Mouse (Mus musculus) spleen, postnatal 36 days (tissue): ENCODE results near the gene Dlx5.

ENCODE experiments used
- DNase-seq, 2 experiments: peaks; one replicate each; pipeline ENCODE4 v3.0.0; 2022; ENCODE audit warnings: low spot score in 2 of 2, mixed read lengths in 1 of 2

Dlx5 gene

GRCm38 (mm10) chr6:6876231-6876630, 5.7 kb downstream of the Dlx5 start:
- DNase-seq: no peak

GRCm38 (mm10) chr6:6875676-6876075, 6.2 kb downstream of the Dlx5 start:
- DNase-seq: no peak

- DNase-seq: no peak
These were observed 6.7 kb downstream of the Dlx5 start for GRCm38 (mm10) chr6:6875136-6875535.

- no peak for DNase-seq
These were observed 7.7 kb downstream of the Dlx5 start for GRCm38 (mm10) chr6:6874073-6874771.

GRCm38 (mm10) chr6:6873476-6874072, 8.3 kb downstream of the Dlx5 start:
- no peak for DNase-seq

GRCm38 (mm10) chr6:6872873-6873272, 9.0 kb downstream of the Dlx5 start:
- DNase-seq: no peak

GRCm38 (mm10) chr6:6871692-6872091, 10.2 kb downstream of the Dlx5 start:
- no peak for DNase-seq

GRCm38 (mm10) chr6:6870876-6871420, 10.9 kb downstream of the Dlx5 start:
- no peak for DNase-seq

- no peak for DNase-seq
These were observed 11.7 kb downstream of the Dlx5 start for GRCm38 (mm10) chr6:6869961-6870800.

GRCm38 (mm10) chr6:6869041-6869685, 12.7 kb downstream of the Dlx5 start:
- DNase-seq: no peak

GRCm38 (mm10) chr6:6867031-6867430, 14.9 kb downstream of the Dlx5 start:
- DNase-seq: no peak

GRCm38 (mm10) chr6:6864441-6865440, 17.1 kb downstream of the Dlx5 start:
- no peak for DNase-seq

- no peak for DNase-seq
These were observed 17.9 kb downstream of the Dlx5 start for GRCm38 (mm10) chr6:6863955-6864354.

GRCm38 (mm10) chr6:6863160-6863870, 18.6 kb downstream of the Dlx5 start, which contains the start of gene Dlx6:
Gene Dlx6 (plus strand): TSS chr6:6863334.
- DNase-seq: no peak

GRCm38 (mm10) chr6:6862611-6863010, 19.3 kb downstream of the Dlx5 start:
- DNase-seq: no peak

- no peak for DNase-seq
These were observed 20.0 kb downstream of the Dlx5 start for GRCm38 (mm10) chr6:6861798-6862428.

GRCm38 (mm10) chr6:6861086-6861797, 20.6 kb downstream of the Dlx5 start:
- no peak for DNase-seq

GRCm38 (mm10) chr6:6860411-6861085, 21.3 kb downstream of the Dlx5 start:
- DNase-seq: no peak
